Mouse (Mus musculus): ENCODE data around the gene Amtn. TPM values are rescaled to one million over a fixed set of nuclear protein-coding genes. Genes with fewer than 3 reads are reported as not detected.
"Not testable (repeated sequence)": the region's sequence is repeated elsewhere in the genome, so short reads cannot be mapped to it uniquely, and the experiment has no call there.

The Amtn gene
- total RNA-seq (2012; rRNA removed) (0.34 TPM in 1 of 2 replicates, not detected in the other), total RNA-seq (2014; rRNA removed) (not detected in 2 replicates), polyA plus RNA-seq (2012; ENCODE audit: insufficient read length, low read depth) (not detected in 2 replicates)

GRCm38 (mm10) chr5:88375808-88376207 lies at the start of gene Amtn:
Amtn (plus strand) TSS chr5:88376108.
- H3K4me3 ChIP-seq (replicated peaks in 1 of 3; ENCODE audit: low read depth in 2 of 3, low read length in 2 of 3, poor library complexity in 1 of 3): no peak within 1 kb of the TSS
- no peak within 1 kb of the TSS for H3K27ac ChIP-seq (ENCODE audit: insufficient read depth, low read depth)
- no peak for DNase-seq (ENCODE audit: extremely low read depth)
- H3K9ac ChIP-seq (ENCODE audit: insufficient read depth, low read depth): no peak within 1 kb of the TSS
- dilution Hi-C loops (cut with MboI; ENCODE audit: extremely low pct_ligation_motif_present, extremely low pct_unique_long_range_greater_than_20kb, low sequenced_read_pairs): no loop called here
- no peaks in the 10 kb centered on the region for H3K9me3 ChIP-seq (replicated peaks; ENCODE audit: low read length)
- H3K79me2 ChIP-seq (replicated peaks; ENCODE audit: control insufficient read depth, extremely low read depth, insufficient read depth, poor library complexity, severe bottlenecking): no peaks in the 10 kb centered on the region
- in situ Hi-C loops (cut with MboI; ENCODE audit: low pct_ligation_motif_present, low pct_unique_long_range_greater_than_20kb, low sequenced_read_pairs): no loop called here
- no peak within 1 kb of the TSS for H3K4me2 ChIP-seq (ENCODE audit: insufficient read depth, low read depth, poor library complexity, severe bottlenecking)
- TF ChIP-seq MAX (IDR thresholded peaks at IDR 0.05; ENCODE audit: low read length): no peak
- TF ChIP-seq PAX5 (IDR thresholded peaks at IDR 0.05; ENCODE audit: low read length): no peak
- no peak for TF ChIP-seq ZKSCAN1 (IDR thresholded peaks at IDR 0.05; ENCODE audit: borderline replicate concordance, low read depth, low read length)
- no peak for TF ChIP-seq MEF2A (IDR thresholded peaks at IDR 0.05; ENCODE audit: borderline replicate concordance, low read depth, low read length)
- no peak for TF ChIP-seq HCFC1 (IDR thresholded peaks at IDR 0.05; ENCODE audit: low read depth, low read length)
- no peak for TF ChIP-seq JUN (IDR thresholded peaks at IDR 0.05; ENCODE audit: insufficient read depth, low read depth, low read length)
- TF ChIP-seq BHLHE40 (IDR thresholded peaks at IDR 0.05; ENCODE audit: low read depth, low read length): no peak
- TF ChIP-seq MAFK (IDR thresholded peaks at IDR 0.05; ENCODE audit: insufficient replicate concordance, low read length): no peak
- TF ChIP-seq JUND (conservative IDR thresholded peaks at IDR 0.05; ENCODE audit: low read depth, low read length): no peak
- TF ChIP-seq USF2 (conservative IDR thresholded peaks at IDR 0.05; ENCODE audit: low read depth, low read length): no peak
- TF ChIP-seq MYC (IDR thresholded peaks at IDR 0.05; ENCODE audit: low read depth, low read length): no peak
- TF ChIP-seq UBTF (IDR thresholded peaks at IDR 0.05; ENCODE audit: low read depth, low read length): no peak
- no peak for TF ChIP-seq RCOR1 (conservative IDR thresholded peaks at IDR 0.05; ENCODE audit: low read depth, low read length)
- no peak for TF ChIP-seq ZNF384 (IDR thresholded peaks at IDR 0.05; ENCODE audit: low read depth, low read length)
- no peak for TF ChIP-seq CHD1 (IDR thresholded peaks at IDR 0.05; ENCODE audit: low read depth, low read length)
- H3K27me3 ChIP-seq (replicated peaks): no peaks in the 10 kb centered on the region
- H3K36me3 ChIP-seq (replicated peaks in 1 of 2; ENCODE audit: control insufficient read depth in 1 of 2, insufficient read depth in 1 of 2, low read length in 1 of 2): no peaks in the 10 kb centered on the region
- H3K4me1 ChIP-seq (ENCODE audit: control insufficient read depth in 1 of 2, insufficient read depth in 2 of 2): no peaks in the 10 kb centered on the region

GRCm38 (mm10) chr5:88348533-88348932 lies 27.4 kb upstream of the Amtn start:
- H3K9ac ChIP-seq (ENCODE audit: insufficient read depth, low read depth); in situ Hi-C loops (cut with MboI; ENCODE audit: low pct_ligation_motif_present, low pct_unique_long_range_greater_than_20kb, low sequenced_read_pairs); H3K4me1 ChIP-seq (ENCODE audit: control insufficient read depth in 1 of 2, insufficient read depth in 2 of 2); H3K9me3 ChIP-seq (replicated peaks; ENCODE audit: low read length); DNase-seq (ENCODE audit: extremely low read depth); H3K27ac ChIP-seq (ENCODE audit: insufficient read depth, low read depth); H3K4me3 ChIP-seq (replicated peaks in 1 of 3; ENCODE audit: low read depth in 2 of 3, low read length in 2 of 3, poor library complexity in 1 of 3); H3K27me3 ChIP-seq (replicated peaks); H3K79me2 ChIP-seq (replicated peaks; ENCODE audit: control insufficient read depth, extremely low read depth, insufficient read depth, poor library complexity, severe bottlenecking); H3K36me3 ChIP-seq (replicated peaks in 1 of 2; ENCODE audit: control insufficient read depth in 1 of 2, insufficient read depth in 1 of 2, low read length in 1 of 2); dilution Hi-C loops (cut with MboI; ENCODE audit: extremely low pct_ligation_motif_present, extremely low pct_unique_long_range_greater_than_20kb, low sequenced_read_pairs); H3K4me2 ChIP-seq (ENCODE audit: insufficient read depth, low read depth, poor library complexity, severe bottlenecking): not testable (repeated sequence)

Measured in CH12.LX (cell line).